Mouse (Mus musculus) 3134 (cell line): ENCODE data around the gene Tab1.
"Not testable (repeated sequence)": the region's sequence is repeated elsewhere in the genome, so short reads cannot be mapped to it uniquely, and the experiment has no call there.

ENCODE experiments used
- DNase-seq: peaks from one replicate; pipeline ENCODE4 v3.0.0-alpha.2; 2011; ENCODE audit warnings: low spot score; ENCODE audit not compliant: insufficient read length; ENCODE audit errors: extremely low read depth

Tab1 gene

GRCm38 (mm10) chr15:80105490-80106410 lies 27.2 kb upstream of the Tab1 start:
- DNase-seq: no peak

- DNase-seq: no peak
Observed at GRCm38 (mm10) chr15:80107143-80107542, 25.8 kb upstream of the Tab1 start.

- no peak for DNase-seq
Observed at GRCm38 (mm10) chr15:80107575-80107974, 25.4 kb upstream of the Tab1 start.

GRCm38 (mm10) chr15:80111436-80111835 lies 21.5 kb upstream of the Tab1 start:
- no peak for DNase-seq

GRCm38 (mm10) chr15:80112499-80112898 lies 20.4 kb upstream of the Tab1 start:
- no peak for DNase-seq

GRCm38 (mm10) chr15:80114414-80114813 lies 18.5 kb upstream of the Tab1 start:
- no peak for DNase-seq

GRCm38 (mm10) chr15:80115256-80115655 lies 17.7 kb upstream of the Tab1 start:
- peak; percentile 42 for DNase-seq

GRCm38 (mm10) chr15:80115866-80116794 lies 16.8 kb upstream of the Tab1 start:
- no peak for DNase-seq

GRCm38 (mm10) chr15:80117154-80117553 lies 15.8 kb upstream of the Tab1 start:
- no peak for DNase-seq

- no peak for DNase-seq
Observed at GRCm38 (mm10) chr15:80119076-80119475, 13.9 kb upstream of the Tab1 start.

GRCm38 (mm10) chr15:80121721-80122325 lies 11.1 kb upstream of the Tab1 start:
- no peak for DNase-seq

- DNase-seq: not testable (repeated sequence)
Observed at GRCm38 (mm10) chr15:80122431-80122830, 10.5 kb upstream of the Tab1 start.

- no peak for DNase-seq
Observed at GRCm38 (mm10) chr15:80124651-80125050, 8.3 kb upstream of the Tab1 start.

- DNase-seq: no peak
Observed at GRCm38 (mm10) chr15:80127191-80127590, 5.7 kb upstream of the Tab1 start.

- DNase-seq: no peak
Observed at GRCm38 (mm10) chr15:80129982-80130381, 2.9 kb upstream of the Tab1 start.

GRCm38 (mm10) chr15:80130689-80131088 lies 2.2 kb upstream of the Tab1 start:
- DNase-seq: no peak

- no peak for DNase-seq
Observed at GRCm38 (mm10) chr15:80131421-80131820, 1.5 kb upstream of the Tab1 start.

- DNase-seq: no peak
Observed at GRCm38 (mm10) chr15:80132452-80132851, 475 bp upstream of the Tab1 start.

- no peak for DNase-seq
Observed at GRCm38 (mm10) chr15:80133682-80134449, 939 bp downstream of the Tab1 start.

GRCm38 (mm10) chr15:80134450-80134847 lies 1.5 kb downstream of the Tab1 start:
- DNase-seq: no peak
